Mouse (Mus musculus) G1E (cell line): ENCODE measurements around the gene Naa80.

ENCODE experiments used
- CTCF ChIP-seq: IDR thresholded peaks from 2 replicates; pipeline ENCODE4 v1.5.1; 2012; ENCODE audit warnings: low read depth, low read length, inconsistent platforms, mixed read lengths
- GATA1 ChIP-seq: IDR thresholded peaks from 2 replicates; pipeline ENCODE4 v1.6.1; 2012; ENCODE audit warnings: borderline replicate concordance, low read length, inconsistent platforms, mixed read lengths
- GATA2 ChIP-seq: IDR thresholded peaks from 2 replicates; pipeline ENCODE4 v1.6.1; 2012; ENCODE audit warnings: low read depth, low read length, inconsistent platforms, borderline replicate concordance
- TAL1 ChIP-seq: conservative IDR thresholded peaks from 2 replicates; pipeline ENCODE4 v1.6.1; 2012; ENCODE audit warnings: low read depth, low read length, inconsistent platforms, mixed read lengths

- TF ChIP-seq CTCF (no peak), GATA1 (no peak), GATA2 (no peak), TAL1 (no peak)
Observed at GRCm38 (mm10) chr9:107603251-107603650, 24.6 kb downstream of the Naa80 start.
